In the genomic region with DNA sequence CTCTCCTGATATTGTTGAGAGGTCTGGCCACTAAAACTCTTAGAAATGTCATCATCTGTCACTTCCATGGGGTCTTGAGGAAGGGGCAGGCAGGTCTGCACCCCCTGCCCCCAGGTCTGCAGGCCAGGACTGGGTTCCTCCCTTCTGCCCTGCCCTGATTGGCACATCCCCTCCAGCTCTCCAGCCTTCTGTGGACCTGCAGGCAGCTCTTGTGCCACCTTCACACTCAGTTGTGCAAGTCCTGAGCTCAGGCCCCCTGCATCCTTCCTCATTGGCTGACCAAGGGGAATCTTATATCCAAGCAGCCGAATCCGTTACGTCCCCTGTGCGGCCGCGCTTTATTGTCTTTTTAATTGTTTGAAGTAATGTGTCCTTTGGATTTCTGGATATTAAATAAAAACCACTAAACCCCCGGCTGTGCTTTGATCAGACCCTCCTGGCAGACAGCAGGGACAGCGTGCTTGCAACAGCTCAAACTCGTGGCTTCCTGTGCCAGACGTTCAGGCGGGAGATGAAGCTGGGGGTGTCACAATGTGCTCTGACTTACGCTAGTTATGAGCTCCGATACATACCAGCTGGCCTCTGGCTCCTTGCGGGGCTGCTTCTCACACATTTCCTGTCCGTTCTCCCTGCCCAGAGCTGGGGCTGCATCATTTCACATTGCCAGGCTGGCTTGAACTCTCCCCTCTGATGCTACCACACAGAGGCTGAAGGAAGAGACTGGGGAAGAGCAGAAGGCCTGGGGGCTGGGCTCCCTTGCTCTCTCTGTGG, we compare ENCODE assay signal across 9 mouse cellular contexts. TPM values are rescaled to one million over a fixed set of nuclear protein-coding genes. Genes with fewer than 3 reads are reported as not detected.
DNase-seq lines count a peak whose midpoint lies in the region; ATAC-seq lines count a peak whose summit lies in the region.
"Had no signal": no experiment of that assay in that cellular context is flagged by ENCODE, and none has a peak within 500 bp of the region (broad histone marks: within the 10 kb centered on the region; RNA-seq: fewer than 3 reads in every experiment).

No protein-coding gene starts in this region.

- peaks cover 48% of the 10 kb centered on the region for H3K4me1 ChIP-seq in midbrain, embryonic 13.5 days (replicated peaks)
- peaks cover 28% of the 10 kb centered on the region for H3K4me1 ChIP-seq in midbrain, embryonic 14.5 days (ENCODE audit: control insufficient read depth, insufficient read depth, low read length)

- peak; percentile 28 for DNase-seq in embryo, embryonic 10.5 days (ENCODE audit: low spot score)
- no peak for DNase-seq in embryo, embryonic 10 days (ENCODE audit: low spot score)
- DNase-seq in midbrain, embryonic 14.5 days = no peak
- peak; percentile 76 for DNase-seq in lung, postnatal 10 days
- peak; percentile 65 to 68 for DNase-seq in thymus, postnatal 10 days (ENCODE audit: low spot score in 2 of 2)
- DNase-seq in gastrocnemius, postnatal 14 days = no peak
- DNase-seq in ovary, postnatal 14 days (ENCODE audit: low spot score) = no peak
- DNase-seq: B cell, adult 2 months had no signal

- no peak overlapping the region for H3K4me2 ChIP-seq in midbrain, embryonic 13.5 days (replicated peaks)
- H3K4me2 ChIP-seq in midbrain, embryonic 14.5 days (ENCODE audit: low read length) = no peak overlapping the region

- ATAC-seq in midbrain, embryonic 13.5 days = no peak
- no peak for ATAC-seq in midbrain, embryonic 14.5 days (ENCODE audit: low FRiP score, low TSS enrichment)

- peaks cover 8% of the 10 kb centered on the region for H3K27me3 ChIP-seq in midbrain, embryonic 13.5 days
- H3K27me3 ChIP-seq in midbrain, embryonic 14.5 days (ENCODE audit: control insufficient read depth, insufficient read depth, low read length) = no peaks in the 10 kb centered on the region

- H3K27ac ChIP-seq in midbrain, embryonic 13.5 days = peak overlapping the region; percentile 19; the same call in 1 of the 2 replicates
- no peak overlapping the region for H3K27ac ChIP-seq in midbrain, embryonic 14.5 days (replicated peaks; ENCODE audit: low read depth, low read length)

- no peak overlapping the region for H3K9ac ChIP-seq in midbrain, embryonic 13.5 days (replicated peaks)
- H3K9ac ChIP-seq in midbrain, embryonic 14.5 days (replicated peaks; ENCODE audit: low read length) = no peak overlapping the region

- H3K9me3 ChIP-seq in midbrain, embryonic 13.5 days = no peaks in the 10 kb centered on the region
- no peaks in the 10 kb centered on the region for H3K9me3 ChIP-seq in midbrain, embryonic 14.5 days (ENCODE audit: control insufficient read depth, low read length)

- H3K4me3 ChIP-seq in midbrain, embryonic 13.5 days (replicated peaks) = no peak overlapping the region
- H3K4me3 ChIP-seq in midbrain, embryonic 14.5 days (replicated peaks; ENCODE audit: low read depth, low read length) = no peak overlapping the region

- intact Hi-C loops in gastrocnemius, postnatal 14 days (cut with DNase I; ENCODE audit: low total_unique reads) = no loop called here

- no peaks in the 10 kb centered on the region for H3K36me3 ChIP-seq in midbrain, embryonic 13.5 days
- H3K36me3 ChIP-seq in midbrain, embryonic 14.5 days (ENCODE audit: control insufficient read depth, insufficient read depth, low read length) = no peaks in the 10 kb centered on the region

- WGBS in midbrain, embryonic 13.5 days = 47% methylated on average over 15 of the region's 15 CpGs
- WGBS in midbrain, embryonic 14.5 days = 46% methylated on average over 15 of the region's 15 CpGs

RNA-seq across cellular contexts. Expression of gene Parvg, which starts 8.4 kb away (rescaled TPM):
- polyA plus RNA-seq in midbrain, embryonic 13.5 days (2015; fragmentation: Nextera tagmentation; extraction: Ambion mirVana) = 0.59 and 0.78 TPM in 2 replicates
- 0.72 TPM in 2 replicates for polyA plus RNA-seq in midbrain, embryonic 14.5 days (2014; fragmentation: Nextera tagmentation; extraction: Ambion mirVana)
- 1 to 10 TPM; 1.2 to 1.5 TPM for total RNA-seq in gastrocnemius, postnatal 14 days (2021)

Comparison
In these comparisons a context has a peak if more than half of its experiments do, and no peak if none do; other contexts are left out.
1. DNase-seq: peak in embryo, embryonic 10.5 days (single experiment), lung, postnatal 10 days (single experiment) and thymus, postnatal 10 days (2 of 2); none in embryo, embryonic 10 days (single experiment), midbrain, embryonic 14.5 days (single experiment), gastrocnemius, postnatal 14 days (single experiment) and ovary, postnatal 14 days (single experiment).